Mouse (Mus musculus) lung, adult 2 months (tissue): ENCODE results near the gene En1.

Experiments
- CTCF ChIP-seq: fragments of 200-500 bp; IDR thresholded peaks from 2 replicates; pipeline ENCODE4 v1.5.1; 2011; ENCODE audit warnings: mild to moderate bottlenecking, low read length, control low read depth; ENCODE audit not compliant: insufficient read depth
- POLR2A ChIP-seq: fragments of 200-500 bp; IDR thresholded peaks from 2 replicates; pipeline ENCODE4 v1.6.1; 2011; ENCODE audit warnings: low read depth, mild to moderate bottlenecking, control low read depth, low read length, borderline replicate concordance; ENCODE audit errors: extremely low read depth

GRCm38 (mm10) chr1:120587431-120587830 lies 14.8 kb upstream of the En1 start:
- TF ChIP-seq CTCF (no peak), POLR2A (no peak)
